ENCODE assay signal across 16 mouse cellular contexts in the genomic region with DNA sequence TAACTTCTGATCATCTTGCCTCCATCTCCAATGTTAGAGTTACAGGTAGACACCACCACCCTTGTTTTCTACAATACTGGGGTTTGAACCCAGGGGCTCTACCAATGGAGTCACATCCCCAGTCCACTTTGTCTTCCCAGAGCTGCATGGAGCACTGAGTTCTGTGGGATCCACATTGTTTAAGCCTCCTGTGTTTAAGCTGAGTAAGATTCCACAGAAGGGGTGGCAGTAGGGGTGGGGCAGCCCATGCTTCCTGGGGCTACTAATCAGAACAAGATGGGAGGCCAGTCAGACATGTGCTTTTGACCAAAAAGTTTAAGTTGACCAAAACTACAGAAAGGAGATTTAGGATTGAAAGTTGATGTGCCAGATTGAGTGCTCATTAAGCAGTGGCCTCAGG.
"Had no signal": no experiment of that assay in that cellular context is flagged by ENCODE, and none has a peak within 500 bp of the region (broad histone marks: within the 10 kb centered on the region; RNA-seq: fewer than 3 reads in every experiment).

No protein-coding gene starts in this region.

- H3K27me3 ChIP-seq: neural tube, embryonic 13.5 days; neural tube, embryonic 15.5 days; stomach, embryonic 15.5 days had no signal

- DNase-seq: retina, postnatal 1 day; right cerebral cortex, adult 18-20 months; right cerebral cortex, postnatal 14 days; right cerebral cortex, postnatal 25 days; right cerebral cortex, postnatal 4 days; spleen, adult 18-20 months; thymus, adult 18-20 months; thymus, adult 2 months; thymus, postnatal 14 days; thymus, postnatal 25 days; thymus, postnatal 36 days; thymus, postnatal 4 days had no signal

- H3K9ac ChIP-seq: neural tube, embryonic 13.5 days; neural tube, embryonic 15.5 days; stomach, embryonic 15.5 days had no signal

- H3K27ac ChIP-seq: neural tube, embryonic 13.5 days; neural tube, embryonic 15.5 days; stomach, embryonic 15.5 days; stomach, postnatal 0 days had no signal

- H3K4me3 ChIP-seq: neural tube, embryonic 13.5 days; neural tube, embryonic 15.5 days; stomach, embryonic 15.5 days had no signal

- H3K36me3 ChIP-seq: neural tube, embryonic 13.5 days; neural tube, embryonic 15.5 days; stomach, embryonic 15.5 days had no signal

- H3K4me2 ChIP-seq: neural tube, embryonic 13.5 days; neural tube, embryonic 15.5 days; stomach, embryonic 15.5 days had no signal

- H3K4me1 ChIP-seq: neural tube, embryonic 13.5 days; neural tube, embryonic 15.5 days; stomach, embryonic 15.5 days had no signal

- H3K9me3 ChIP-seq: neural tube, embryonic 13.5 days; neural tube, embryonic 15.5 days; stomach, embryonic 15.5 days had no signal
